In the genomic region with DNA sequence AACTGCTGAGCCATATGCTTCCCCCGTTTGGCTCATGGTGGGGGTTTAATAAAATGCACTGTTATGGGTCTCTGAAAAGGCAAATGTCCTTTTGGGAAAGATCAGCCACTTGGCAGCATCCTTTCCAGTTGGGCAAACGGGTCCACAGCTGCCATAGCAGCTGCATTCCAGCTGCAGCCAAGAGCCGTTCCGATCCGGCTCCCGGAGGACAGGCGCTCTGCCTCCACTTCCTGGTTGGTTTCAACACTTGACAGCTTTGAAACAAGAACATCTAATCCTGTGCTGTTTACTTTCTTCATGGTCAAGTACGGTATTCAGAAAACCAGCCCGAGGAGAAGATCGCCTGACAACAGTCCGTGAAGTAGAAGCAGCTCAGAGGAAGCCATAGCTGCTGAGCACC, we compare ENCODE assay signal across 23 mouse cellular contexts. TPM values are rescaled to one million over a fixed set of nuclear protein-coding genes. Genes with fewer than 3 reads are reported as not detected.
DNase-seq lines count a peak whose midpoint lies in the region; ATAC-seq and TF ChIP-seq lines count a peak whose summit lies in the region.
"Had no signal": no experiment of that assay in that cellular context is flagged by ENCODE, and none has a peak within 500 bp of the region (broad histone marks: within the 10 kb centered on the region; RNA-seq: fewer than 3 reads in every experiment).

No protein-coding gene starts in this region.

- no peak for TF ChIP-seq EP300 in lung, postnatal 0 days (IDR thresholded peaks at IDR 0.05)

- no peaks in the 10 kb centered on the region for H3K27me3 ChIP-seq in lung, postnatal 0 days (replicated peaks; ENCODE audit: insufficient read depth, low read length)
- H3K27me3 ChIP-seq in embryonic facial prominence, embryonic 15.5 days, result no peaks in the 10 kb centered on the region
- no peaks in the 10 kb centered on the region for H3K27me3 ChIP-seq in neural tube, embryonic 15.5 days (replicated peaks)
- H3K27me3 ChIP-seq: heart, embryonic 13.5 days; hindbrain, embryonic 12.5 days; kidney, embryonic 15.5 days; limb, embryonic 15.5 days; neural tube, embryonic 12.5 days had no signal

- peak; percentile 46 for DNase-seq in gastrocnemius, adult 2 months
- no peak for DNase-seq in gastrocnemius, postnatal 36 days
- DNase-seq in lung, postnatal 0 days (ENCODE audit: low spot score), result peak; percentile 37
- DNase-seq in lung, adult 2 months, result no peak
- no peak for DNase-seq in right cerebral cortex, adult 18-20 months
- DNase-seq: cerebellum, adult 9-10 months; forebrain, postnatal 0 days; kidney, adult 11 months; kidney, postnatal 36 days; layer of hippocampus, postnatal 36 days; right cerebral cortex, postnatal 25 days; spleen, adult 18-20 months had no signal

- no peak for TF ChIP-seq POLR2A in lung, adult 2 months (IDR thresholded peaks at IDR 0.05; ENCODE audit: borderline replicate concordance, extremely low read depth, low read depth, low read length)

- no peaks in the 10 kb centered on the region for H3K9me3 ChIP-seq in lung, postnatal 0 days (ENCODE audit: low read length)
- no peaks in the 10 kb centered on the region for H3K9me3 ChIP-seq in embryonic facial prominence, embryonic 15.5 days (replicated peaks)
- H3K9me3 ChIP-seq in neural tube, embryonic 15.5 days (replicated peaks), result no peaks in the 10 kb centered on the region
- H3K9me3 ChIP-seq: heart, embryonic 13.5 days; hindbrain, embryonic 12.5 days; kidney, embryonic 15.5 days; limb, embryonic 15.5 days; midbrain, embryonic 13.5 days; neural tube, embryonic 12.5 days had no signal

- 44% methylated on average over 11 of the region's 11 CpGs for whole genome bisulfite sequencing in lung, postnatal 0 days
- 44% methylated on average over 11 of the region's 11 CpGs for WGBS in lung, adult 2 months
- 39% methylated on average over 11 of the region's 11 CpGs for WGBS in embryonic facial prominence, embryonic 15.5 days
- WGBS in neural tube, embryonic 15.5 days, result 74% methylated on average over 11 of the region's 11 CpGs

- no peaks in the 10 kb centered on the region for H3K36me3 ChIP-seq in lung, postnatal 0 days (ENCODE audit: insufficient read depth, low read length)
- no peaks in the 10 kb centered on the region for H3K36me3 ChIP-seq in embryonic facial prominence, embryonic 15.5 days
- H3K36me3 ChIP-seq in neural tube, embryonic 15.5 days, result no peaks in the 10 kb centered on the region
- H3K36me3 ChIP-seq: heart, embryonic 13.5 days; hindbrain, embryonic 12.5 days; kidney, embryonic 15.5 days; limb, embryonic 15.5 days; midbrain, embryonic 13.5 days; neural tube, embryonic 12.5 days had no signal

- H3K9ac ChIP-seq in lung, postnatal 0 days (replicated peaks; ENCODE audit: low read depth), result no peak overlapping the region
- no peak overlapping the region for H3K9ac ChIP-seq in embryonic facial prominence, embryonic 15.5 days
- H3K9ac ChIP-seq in neural tube, embryonic 15.5 days (replicated peaks), result no peak overlapping the region
- H3K9ac ChIP-seq: forebrain, postnatal 0 days; heart, embryonic 13.5 days; hindbrain, embryonic 12.5 days; kidney, embryonic 15.5 days; limb, embryonic 15.5 days; liver, embryonic 14.5 days; midbrain, embryonic 13.5 days; neural tube, embryonic 12.5 days had no signal

- H3K4me3 ChIP-seq in gastrocnemius, adult 2 months, result peak overlapping the region; percentile 46
- H3K4me3 ChIP-seq in lung, postnatal 0 days (ENCODE audit: low read depth, low read length), result no peak overlapping the region
- no peak overlapping the region for H3K4me3 ChIP-seq in lung, adult 2 months (replicated peaks; ENCODE audit: extremely low read depth, low read depth, low read length)
- H3K4me3 ChIP-seq in embryonic facial prominence, embryonic 15.5 days (replicated peaks), result no peak overlapping the region
- H3K4me3 ChIP-seq in neural tube, embryonic 15.5 days (replicated peaks), result no peak overlapping the region
- H3K4me3 ChIP-seq: heart, adult 2 months; heart, embryonic 13.5 days; hindbrain, embryonic 12.5 days; kidney, embryonic 15.5 days; limb, embryonic 15.5 days; midbrain, embryonic 13.5 days; neural tube, embryonic 12.5 days had no signal

- H3K27ac ChIP-seq in gastrocnemius, adult 2 months, result 0 out of 2 replicates have a peak overlapping the region, but pooled peaks have one; percentile 25
- no peak overlapping the region for H3K27ac ChIP-seq in lung, postnatal 0 days (ENCODE audit: low read length)
- H3K27ac ChIP-seq in embryonic facial prominence, embryonic 15.5 days (replicated peaks), result peak overlapping the region; percentile 55; the same call in 1 of the 2 replicates
- H3K27ac ChIP-seq in neural tube, embryonic 15.5 days (replicated peaks), result no peak overlapping the region
- H3K27ac ChIP-seq: heart, adult 2 months; heart, embryonic 13.5 days; hindbrain, embryonic 12.5 days; kidney, embryonic 15.5 days; limb, embryonic 15.5 days; liver, embryonic 14.5 days; midbrain, embryonic 13.5 days; neural tube, embryonic 12.5 days had no signal

- no peak overlapping the region for H3K4me2 ChIP-seq in lung, postnatal 0 days (replicated peaks; ENCODE audit: low read depth, low read length)
- H3K4me2 ChIP-seq in embryonic facial prominence, embryonic 15.5 days (replicated peaks), result no peak overlapping the region
- no peak overlapping the region for H3K4me2 ChIP-seq in neural tube, embryonic 15.5 days
- H3K4me2 ChIP-seq: heart, embryonic 13.5 days; hindbrain, embryonic 12.5 days; kidney, embryonic 15.5 days; limb, embryonic 15.5 days; midbrain, embryonic 13.5 days; neural tube, embryonic 12.5 days had no signal

- H3K4me1 ChIP-seq in lung, postnatal 0 days (ENCODE audit: insufficient read depth, low read depth, low read length), result no peaks in the 10 kb centered on the region
- H3K4me1 ChIP-seq in lung, adult 2 months (ENCODE audit: control insufficient read depth, insufficient read depth, low read length), result no peaks in the 10 kb centered on the region
- H3K4me1 ChIP-seq in embryonic facial prominence, embryonic 15.5 days, result peaks cover 3% of the 10 kb centered on the region; the same call in 1 of the 2 replicates
- no peaks in the 10 kb centered on the region for H3K4me1 ChIP-seq in neural tube, embryonic 15.5 days
- H3K4me1 ChIP-seq: heart, embryonic 13.5 days; hindbrain, embryonic 12.5 days; limb, embryonic 15.5 days; midbrain, embryonic 13.5 days; neural tube, embryonic 12.5 days had no signal

- TF ChIP-seq CTCF in gastrocnemius, adult 2 months (IDR thresholded peaks at IDR 0.05), result no peak
- no peak for TF ChIP-seq CTCF in lung, postnatal 0 days (IDR thresholded peaks at IDR 0.05)
- TF ChIP-seq CTCF in lung, adult 2 months (IDR thresholded peaks at IDR 0.05; ENCODE audit: insufficient read depth, low read length), result no peak

- peak; percentile 43; the same call in 1 of the 2 replicates for ATAC-seq in lung, postnatal 0 days
- peak; percentile 43; the same call in 1 of the 2 replicates for ATAC-seq in embryonic facial prominence, embryonic 15.5 days (ENCODE audit: insufficient number of reproducible peaks, low FRiP score, low TSS enrichment, low read depth)
- ATAC-seq in neural tube, embryonic 15.5 days (ENCODE audit: low FRiP score), result peak; percentile 65; the same call in 1 of the 2 replicates
- ATAC-seq: forebrain, postnatal 0 days; midbrain, embryonic 13.5 days had no signal

- intact Hi-C loops in gastrocnemius, adult 2 months (cut with DNase I), result loop anchor here (10.0 kb wide), 1 partner anchor 268 kb away; no protein-coding TSS in a partner anchor
- intact Hi-C loops in gastrocnemius, postnatal 36 days (cut with DNase I), result no loop called here

RNA-seq across cellular contexts. Expression of gene Ccdc162, which starts 19.4 kb away (rescaled TPM):
- 1 to 10 TPM in 1 of 2 experiments, under 1 TPM in 1; 0.89 to 1.3 TPM for total RNA-seq in gastrocnemius, adult 2 months (2021)
- under 1 TPM; 0.46 to 0.62 TPM for total RNA-seq in gastrocnemius, postnatal 36 days (2021)
- polyA plus RNA-seq in lung, postnatal 0 days (2015; fragmentation: Nextera tagmentation; extraction: Ambion mirVana), result 2.2 and 3.0 TPM in 2 replicates
- polyA plus RNA-seq in lung, adult 2 months (2012; rRNA removed), result 6.2 and 8.5 TPM in 2 replicates
- polyA plus RNA-seq in embryonic facial prominence, embryonic 15.5 days (2015; fragmentation: Nextera tagmentation; extraction: Ambion mirVana), result 2.1 and 2.9 TPM in 2 replicates
- 1.2 and 1.3 TPM in 2 replicates for polyA plus RNA-seq in neural tube, embryonic 15.5 days (2015; fragmentation: Nextera tagmentation; extraction: Ambion mirVana)
- total RNA-seq: monocyte, adult 5-6 weeks had no signal

Comparison
In these comparisons a context has a peak if more than half of its experiments do, and no peak if none do; other contexts are left out.
1. DNase-seq: peak in gastrocnemius, adult 2 months (single experiment) and lung, postnatal 0 days (single experiment); none in gastrocnemius, postnatal 36 days (0 of 2), lung, adult 2 months (single experiment) and right cerebral cortex, adult 18-20 months (single experiment).
2. H3K27ac ChIP-seq: peak in gastrocnemius, adult 2 months (single experiment) and embryonic facial prominence, embryonic 15.5 days (single experiment); none in lung, postnatal 0 days (single experiment) and neural tube, embryonic 15.5 days (single experiment).
3. Peak in every context shown above with its lines, with median percentiles within 50 percentile points of each other: ATAC-seq.